Mouse (Mus musculus) thymus, adult 2 months (tissue): ENCODE results near the gene Ltc4s. TPM values are rescaled to one million over a fixed set of nuclear protein-coding genes. Genes with fewer than 3 reads are reported as not detected.

Source experiments
- DNase-seq: peaks from one replicate; pipeline ENCODE4 v3.0.0; 2021
- H3K27ac ChIP-seq: fragments of 200-500 bp; 2 replicates; pipeline ENCODE4 v1.5.1; 2012; ENCODE audit warnings: low read length, control low read depth; ENCODE audit not compliant: control insufficient read depth, insufficient read depth
- H3K27me3 ChIP-seq: fragments of 200-500 bp; 2 replicates; pipeline ENCODE4 v1.6.1; 2012; ENCODE audit warnings: mild to moderate bottlenecking, low read length, moderate library complexity, mixed read lengths; ENCODE audit not compliant: control insufficient read depth, insufficient read depth
- H3K36me3 ChIP-seq: fragments of 200-500 bp; 2 replicates; pipeline ENCODE4 v1.6.1; 2012; ENCODE audit warnings: mild to moderate bottlenecking, low read length, moderate library complexity; ENCODE audit not compliant: control insufficient read depth, insufficient read depth
- H3K4me1 ChIP-seq: fragments of 200-500 bp; replicated peaks from 2 replicates; pipeline ENCODE4 v1.6.1; 2012; ENCODE audit warnings: low read length; ENCODE audit not compliant: control insufficient read depth, insufficient read depth
- H3K4me3 ChIP-seq: fragments of 200-500 bp; 2 replicates; pipeline ENCODE4 v1.5.1; 2012; ENCODE audit warnings: mild to moderate bottlenecking, low read length, control low read depth, moderate library complexity; ENCODE audit not compliant: control insufficient read depth, insufficient read depth
- CTCF ChIP-seq: fragments of 200-500 bp; IDR thresholded peaks from 2 replicates; pipeline ENCODE4 v1.5.1; 2012; ENCODE audit warnings: mild to moderate bottlenecking, control low read depth, low read length, moderate library complexity, borderline replicate concordance; ENCODE audit not compliant: control insufficient read depth, poor library complexity, insufficient read depth; ENCODE audit errors: extremely low read depth
- POLR2A ChIP-seq: fragments of 200-500 bp; IDR thresholded peaks from 2 replicates; pipeline ENCODE4 v1.6.1; 2012; ENCODE audit warnings: mild to moderate bottlenecking, low read length, control low read depth, moderate library complexity; ENCODE audit not compliant: control insufficient read depth, poor library complexity, insufficient read depth; ENCODE audit errors: extremely low read depth
- WGBS: fragments of 180-500 bp; shearing (Covaris S2); methylation state at CpG from one replicate; pipeline ENCODE4 v1.1.7; 2018; 5-methylcytosine and 5-hydroxymethylcytosine counted together
- polyA plus RNA-seq: library from polyadenylated mRNA; depleted of rRNA; stranded (reverse); fragments of >200 nt; gene quantifications from 2 replicates; pipeline ENCODE4 v1.2.3, GENCODE M21; 2012

Ltc4s gene
- polyA plus RNA-seq, 1 experiment: 46.9 TPM

DNA sequence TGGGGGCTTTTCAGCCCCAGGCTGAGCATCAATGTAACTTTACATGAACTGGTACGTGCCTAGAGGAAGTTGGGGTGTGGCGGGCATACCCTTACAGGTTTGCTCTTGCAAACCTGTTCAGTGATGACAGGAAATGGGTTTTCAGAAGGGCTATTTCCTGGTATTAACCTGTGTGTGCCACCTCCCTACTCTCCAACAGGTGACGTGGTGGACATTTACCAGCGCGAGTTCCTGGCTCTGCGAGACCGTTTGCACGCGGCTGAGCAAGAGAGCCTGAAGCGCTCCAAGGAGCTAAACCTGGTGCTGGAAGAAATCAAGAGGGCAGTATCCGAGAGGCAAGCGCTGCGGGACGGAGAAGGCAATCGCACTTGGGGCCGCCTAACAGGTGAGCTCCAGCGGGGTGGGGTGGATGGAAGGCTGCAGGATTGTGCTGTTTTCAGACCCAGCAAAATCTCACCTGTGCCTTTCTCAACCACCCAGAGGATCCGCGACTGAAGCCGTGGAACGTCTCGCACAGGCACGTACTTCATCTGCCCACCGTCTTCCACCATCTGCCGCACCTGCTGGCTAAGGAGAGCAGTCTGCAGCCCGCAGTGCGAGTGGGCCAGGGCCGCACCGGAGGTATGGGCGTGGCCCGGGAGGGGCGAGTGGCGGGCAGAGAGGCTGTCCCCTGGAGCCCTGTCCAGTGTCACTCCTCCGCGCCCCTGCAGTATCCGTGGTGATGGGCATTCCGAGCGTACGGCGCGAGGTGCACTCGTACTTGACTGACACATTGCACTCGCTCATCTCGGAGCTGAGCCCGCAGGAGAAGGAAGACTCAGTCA lies 7.7 kb downstream of the Ltc4s start:
- DNase-seq: no peak
- Histone ChIP-seq H3K36me3 (no peaks in the 10 kb centered on the region), H3K4me3 (no peak overlapping the region), H3K27ac (no peak overlapping the region), H3K27me3 (no peaks in the 10 kb centered on the region), H3K4me1 (peaks cover 18% of the 10 kb centered on the region)
- TF ChIP-seq CTCF (no peak), POLR2A (no peak)
- WGBS: 92% methylated on average over 45 of the region's 45 CpGs

DNA sequence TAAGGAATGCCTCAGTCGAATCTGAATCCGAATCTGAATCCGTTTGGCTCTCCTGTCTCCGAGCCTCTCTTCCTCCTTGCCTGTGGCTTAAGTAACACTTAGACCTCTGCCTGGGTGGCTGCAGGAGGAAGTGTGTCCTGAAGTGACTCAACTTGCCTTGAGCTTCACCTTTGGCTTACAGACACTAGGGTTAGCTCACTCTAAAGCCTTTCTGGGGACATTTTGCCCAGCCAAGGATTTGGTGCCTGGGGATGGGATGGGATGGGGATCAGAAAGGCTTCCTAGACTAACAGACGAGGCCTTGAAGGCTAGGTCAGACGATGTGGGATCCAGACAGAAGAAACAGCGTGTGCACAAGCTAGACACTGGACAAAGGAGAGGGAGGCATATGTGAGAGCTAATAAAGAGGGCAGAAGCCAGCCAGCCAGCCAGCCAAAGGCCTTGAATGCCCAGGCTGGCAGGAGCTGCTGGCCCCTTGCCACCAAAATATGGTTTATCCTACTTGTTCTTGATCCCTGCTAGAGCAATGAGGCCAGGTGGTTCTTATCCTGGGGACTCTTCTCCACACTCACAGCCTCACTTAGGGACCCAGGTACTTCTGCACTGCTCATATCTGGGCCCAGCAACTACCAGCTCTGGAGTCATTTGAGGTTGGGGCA lies 9.0 kb downstream of the Ltc4s start:
- 73% methylated on average over 7 of the region's 7 CpGs for WGBS
- no peak overlapping the region for H3K27ac ChIP-seq
- TF ChIP-seq CTCF: no peak
- no peak for TF ChIP-seq POLR2A

DNA sequence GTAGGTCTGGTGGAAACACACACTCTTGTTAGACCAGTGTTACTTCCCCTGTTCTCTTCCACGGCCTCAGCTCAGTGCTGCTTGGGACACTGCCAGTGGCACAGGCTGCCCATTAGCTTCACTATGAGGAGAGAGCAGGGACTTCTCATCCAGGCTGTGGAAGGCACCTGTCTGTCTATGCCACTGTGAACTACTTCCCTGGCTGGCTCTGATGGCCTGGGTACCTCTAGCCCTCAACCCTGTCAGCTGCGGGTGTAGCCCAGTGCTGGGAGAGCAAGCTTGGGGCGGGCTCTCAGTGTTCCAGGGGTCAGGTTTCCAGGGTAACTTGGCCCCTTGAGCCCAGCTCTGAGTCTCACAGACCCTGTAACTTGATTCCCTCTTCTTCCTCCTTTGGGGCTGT lies 9.6 kb downstream of the Ltc4s start:
- no peak for DNase-seq
- Histone ChIP-seq H3K27ac (no peak overlapping the region), H3K4me3 (no peak overlapping the region), H3K4me1 (peaks cover 29% of the 10 kb centered on the region), H3K27me3 (no peaks in the 10 kb centered on the region), H3K36me3 (no peaks in the 10 kb centered on the region)
- TF ChIP-seq POLR2A (no peak), CTCF (no peak)
- WGBS: 80% methylated on average over 3 of the region's 3 CpGs

More for the DNA sequence above, 9.0 kb downstream of the Ltc4s start:
- DNase-seq: no peak
- H3K4me3 ChIP-seq: no peak overlapping the region
- peaks cover 27% of the 10 kb centered on the region for H3K4me1 ChIP-seq
- no peaks in the 10 kb centered on the region for H3K36me3 ChIP-seq
- H3K27me3 ChIP-seq: no peaks in the 10 kb centered on the region

DNA sequence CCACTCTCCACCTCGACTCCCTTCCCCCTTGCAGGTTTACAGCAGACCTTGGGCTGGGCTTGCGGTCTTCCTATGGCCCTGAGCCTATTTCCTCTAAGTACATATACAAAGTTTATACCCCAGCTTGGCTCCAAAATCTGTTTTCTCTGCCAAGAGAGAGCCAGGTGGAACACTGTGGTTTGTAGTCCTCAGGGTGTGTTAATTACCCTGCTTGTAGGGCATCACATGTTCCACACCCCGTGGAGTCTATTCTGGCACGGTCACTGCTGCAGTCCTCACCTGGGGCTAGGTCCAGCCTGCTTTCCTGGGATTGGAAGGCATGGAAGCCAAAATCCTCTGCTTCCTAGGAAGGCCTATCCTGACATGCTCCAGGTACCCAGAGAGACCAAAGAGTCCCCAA lies 10.7 kb downstream of the Ltc4s start:
- H3K27me3 ChIP-seq: no peaks in the 10 kb centered on the region

DNA sequence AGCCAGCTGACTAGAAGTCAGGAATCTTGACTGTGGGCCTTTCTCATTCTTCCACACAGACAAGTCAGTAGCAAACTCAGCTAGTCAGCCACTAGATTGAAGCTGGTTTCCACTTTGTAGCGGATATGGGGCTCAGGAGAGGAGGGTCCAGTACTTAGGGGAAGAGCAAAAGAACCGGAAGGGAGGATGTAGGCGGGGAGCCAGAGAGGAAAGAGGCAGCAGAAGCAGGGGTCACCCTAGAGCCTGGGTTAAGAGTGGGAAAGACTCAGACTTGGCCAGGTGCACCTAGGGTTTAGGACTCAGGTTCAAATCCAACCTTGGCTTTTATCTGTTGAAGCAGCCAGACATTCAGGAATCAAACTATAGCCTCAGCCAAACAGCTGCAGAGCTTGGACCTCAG lies 11.2 kb downstream of the Ltc4s start:
- H3K27me3 ChIP-seq: no peaks in the 10 kb centered on the region
- H3K4me3 ChIP-seq: no peak overlapping the region
- H3K36me3 ChIP-seq: no peaks in the 10 kb centered on the region
- WGBS: 73% methylated on average over 3 of the region's 3 CpGs
- TF ChIP-seq CTCF (no peak), POLR2A (no peak)
- peaks cover 22% of the 10 kb centered on the region for H3K4me1 ChIP-seq
- no peak overlapping the region for H3K27ac ChIP-seq
- DNase-seq: no peak

More for the DNA sequence above, 10.7 kb downstream of the Ltc4s start:
- peaks cover 24% of the 10 kb centered on the region for H3K4me1 ChIP-seq
- DNase-seq: no peak
- no peak overlapping the region for H3K27ac ChIP-seq
- 84% methylated on average over 4 of the region's 4 CpGs for WGBS
- no peak for TF ChIP-seq POLR2A
- TF ChIP-seq CTCF: no peak
- H3K36me3 ChIP-seq: no peaks in the 10 kb centered on the region
- no peak overlapping the region for H3K4me3 ChIP-seq

DNA sequence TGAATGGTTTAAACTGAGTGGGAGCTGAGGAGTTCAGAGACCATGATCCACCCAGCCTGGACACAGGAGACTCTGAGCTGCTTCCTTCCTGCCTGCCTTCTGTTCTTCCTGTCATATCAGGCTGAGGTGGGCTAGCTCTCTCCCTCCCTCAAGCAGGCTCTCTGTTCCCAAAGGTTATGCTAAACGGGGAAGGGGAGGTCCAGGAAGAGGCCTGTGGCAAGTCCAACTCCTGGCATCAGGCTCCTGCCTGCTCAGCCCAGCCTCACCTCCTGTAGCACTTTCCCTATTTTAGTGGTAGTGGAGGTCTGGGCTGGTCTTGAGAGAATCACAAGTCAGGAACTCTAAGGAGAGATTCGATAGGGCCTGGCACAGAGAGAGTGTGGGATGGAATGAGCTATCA lies 12.0 kb downstream of the Ltc4s start:
- no peak for DNase-seq
- Histone ChIP-seq H3K27me3 (no peaks in the 10 kb centered on the region), H3K36me3 (no peaks in the 10 kb centered on the region), H3K27ac (no peak overlapping the region), H3K4me3 (peak overlapping the region; percentile 70), H3K4me1 (peaks cover 22% of the 10 kb centered on the region)
- TF ChIP-seq CTCF (no peak), POLR2A (no peak)
- WGBS: 29% methylated on average over 2 of the region's 2 CpGs
